Mouse (Mus musculus): ENCODE measurements around the gene Glycam1. TPM values are rescaled to one million over a fixed set of nuclear protein-coding genes. Genes with fewer than 3 reads are reported as not detected.

The Glycam1 gene
- polyA plus RNA-seq, 1 experiment: 118 TPM

GRCm38 (mm10) chr15:103549475-103549874, 15.4 kb downstream of the Glycam1 start:
- whole genome bisulfite sequencing: 94% methylated on average over 1 of the region's 1 CpGs
- no peaks in the 10 kb centered on the region for H3K36me3 ChIP-seq (ENCODE audit: control insufficient read depth, insufficient read depth, low read length)
- no peak overlapping the region for H3K4me3 ChIP-seq (ENCODE audit: insufficient read depth, low read depth, low read length)
- H3K4me1 ChIP-seq (ENCODE audit: control insufficient read depth, insufficient read depth, low read length): peaks cover 2% of the 10 kb centered on the region; the same call in 1 of the 2 replicates
- peak overlapping the region; percentile 38; the same call in 1 of the 2 replicates for H3K27ac ChIP-seq (ENCODE audit: insufficient read depth, low read depth, low read length)
- no peak for TF ChIP-seq POLR2A (IDR thresholded peaks at IDR 0.05; ENCODE audit: low read depth, low read length)
- no peak for TF ChIP-seq CTCF (conservative IDR thresholded peaks at IDR 0.05; ENCODE audit: insufficient read depth, insufficient read length, low read depth, low read length)
- H3K27me3 ChIP-seq (replicated peaks; ENCODE audit: control insufficient read depth, insufficient read depth, low read length): no peaks in the 10 kb centered on the region; the same call in 1 of the 2 replicates
- no peak for DNase-seq

- no peaks in the 10 kb centered on the region; the same call in 1 of the 2 replicates for H3K27me3 ChIP-seq (replicated peaks; ENCODE audit: control insufficient read depth, insufficient read depth, low read length)
- WGBS: 90% methylated on average over 3 of the region's 3 CpGs
- peaks cover 2% of the 10 kb centered on the region; the same call in 1 of the 2 replicates for H3K4me1 ChIP-seq (ENCODE audit: control insufficient read depth, insufficient read depth, low read length)
- H3K36me3 ChIP-seq (ENCODE audit: control insufficient read depth, insufficient read depth, low read length): no peaks in the 10 kb centered on the region
- TF ChIP-seq POLR2A (IDR thresholded peaks at IDR 0.05; ENCODE audit: low read depth, low read length) (no peak), CTCF (conservative IDR thresholded peaks at IDR 0.05; ENCODE audit: insufficient read depth, insufficient read length, low read depth, low read length) (no peak)
- no peak overlapping the region for H3K4me3 ChIP-seq (ENCODE audit: insufficient read depth, low read depth, low read length)
- DNase-seq: no peak
- H3K27ac ChIP-seq (ENCODE audit: insufficient read depth, low read depth, low read length): no peak overlapping the region
These were observed 16.9 kb downstream of the Glycam1 start for GRCm38 (mm10) chr15:103547983-103548382.

- TF ChIP-seq CTCF (conservative IDR thresholded peaks at IDR 0.05; ENCODE audit: insufficient read depth, insufficient read length, low read depth, low read length) (no peak), POLR2A (IDR thresholded peaks at IDR 0.05; ENCODE audit: low read depth, low read length) (no peak)
- H3K27me3 ChIP-seq (replicated peaks; ENCODE audit: control insufficient read depth, insufficient read depth, low read length): no peaks in the 10 kb centered on the region
- H3K4me1 ChIP-seq (ENCODE audit: control insufficient read depth, insufficient read depth, low read length): 0 out of 2 replicates have a peak, but pooled peaks cover 3% of the 10 kb centered on the region
- H3K4me3 ChIP-seq (ENCODE audit: insufficient read depth, low read depth, low read length): no peak overlapping the region
- no peaks in the 10 kb centered on the region for H3K36me3 ChIP-seq (ENCODE audit: control insufficient read depth, insufficient read depth, low read length)
- peak overlapping the region; percentile 85 for H3K27ac ChIP-seq (ENCODE audit: insufficient read depth, low read depth, low read length)
- DNase-seq: peak; percentile 82
These were observed 22.4 kb downstream of the Glycam1 start for GRCm38 (mm10) chr15:103542526-103542925.

GRCm38 (mm10) chr15:103540646-103541045, 24.2 kb downstream of the Glycam1 start:
- 0 out of 2 replicates have a peak, but pooled peaks cover 3% of the 10 kb centered on the region for H3K4me1 ChIP-seq (ENCODE audit: control insufficient read depth, insufficient read depth, low read length)
- peak overlapping the region; percentile 85 for H3K27ac ChIP-seq (ENCODE audit: insufficient read depth, low read depth, low read length)
- H3K36me3 ChIP-seq (ENCODE audit: control insufficient read depth, insufficient read depth, low read length): no peaks in the 10 kb centered on the region
- H3K4me3 ChIP-seq (ENCODE audit: insufficient read depth, low read depth, low read length): no peak overlapping the region
- no peaks in the 10 kb centered on the region for H3K27me3 ChIP-seq (replicated peaks; ENCODE audit: control insufficient read depth, insufficient read depth, low read length)
- TF ChIP-seq POLR2A (IDR thresholded peaks at IDR 0.05; ENCODE audit: low read depth, low read length) (no peak), CTCF (conservative IDR thresholded peaks at IDR 0.05; ENCODE audit: insufficient read depth, insufficient read length, low read depth, low read length) (no peak)
- no peak for DNase-seq
- WGBS: 42% methylated on average over 1 of the region's 1 CpGs

- Histone ChIP-seq H3K4me1 (ENCODE audit: control insufficient read depth, insufficient read depth, low read length) (0 out of 2 replicates have a peak, but pooled peaks cover 3% of the 10 kb centered on the region), H3K27ac (ENCODE audit: insufficient read depth, low read depth, low read length) (peak overlapping the region; percentile 85), H3K36me3 (ENCODE audit: control insufficient read depth, insufficient read depth, low read length) (no peaks in the 10 kb centered on the region), H3K4me3 (ENCODE audit: insufficient read depth, low read depth, low read length) (peak overlapping the region; percentile 45), H3K27me3 (replicated peaks; ENCODE audit: control insufficient read depth, insufficient read depth, low read length) (no peaks in the 10 kb centered on the region)
- no peak for TF ChIP-seq CTCF (conservative IDR thresholded peaks at IDR 0.05; ENCODE audit: insufficient read depth, insufficient read length, low read depth, low read length)
- TF ChIP-seq POLR2A (IDR thresholded peaks at IDR 0.05; ENCODE audit: low read depth, low read length): no peak
- DNase-seq: no peak
- 61% methylated on average over 2 of the region's 2 CpGs for WGBS
These were observed 25.6 kb downstream of the Glycam1 start for GRCm38 (mm10) chr15:103539259-103539658.

- H3K4me3 ChIP-seq (ENCODE audit: insufficient read depth, low read depth, low read length): peak within 1 kb of the TSS; percentile 69
- DNase-seq: peak; percentile 61
- no peaks in the 10 kb centered on the region for H3K36me3 ChIP-seq (ENCODE audit: control insufficient read depth, insufficient read depth, low read length)
- TF ChIP-seq CTCF (conservative IDR thresholded peaks at IDR 0.05; ENCODE audit: insufficient read depth, insufficient read length, low read depth, low read length) (no peak), POLR2A (IDR thresholded peaks at IDR 0.05; ENCODE audit: low read depth, low read length) (no peak)
- peak within 1 kb of the TSS; percentile 92 for H3K27ac ChIP-seq (ENCODE audit: insufficient read depth, low read depth, low read length)
- WGBS: 2% methylated on average over 36 of the region's 36 CpGs
- no peaks in the 10 kb centered on the region for H3K27me3 ChIP-seq (replicated peaks; ENCODE audit: control insufficient read depth, insufficient read depth, low read length)
- 0 out of 2 replicates have a peak, but pooled peaks cover 3% of the 10 kb centered on the region for H3K4me1 ChIP-seq (ENCODE audit: control insufficient read depth, insufficient read depth, low read length)
These were observed 27.1 kb downstream of the Glycam1 start, which contains the start of gene Ppp1r1a for GRCm38 (mm10) chr15:103537822-103538213. Gene Ppp1r1a (minus strand): TSS chr15:103538003.

GRCm38 (mm10) chr15:103537011-103537821, 27.7 kb downstream of the Glycam1 start:
- no peaks in the 10 kb centered on the region for H3K36me3 ChIP-seq (ENCODE audit: control insufficient read depth, insufficient read depth, low read length)
- H3K4me3 ChIP-seq (ENCODE audit: insufficient read depth, low read depth, low read length): peak overlapping the region; percentile 69
- WGBS: 5% methylated on average over 37 of the region's 37 CpGs
- H3K27me3 ChIP-seq (replicated peaks; ENCODE audit: control insufficient read depth, insufficient read depth, low read length): no peaks in the 10 kb centered on the region
- 0 out of 2 replicates have a peak, but pooled peaks cover 3% of the 10 kb centered on the region for H3K4me1 ChIP-seq (ENCODE audit: control insufficient read depth, insufficient read depth, low read length)
- H3K27ac ChIP-seq (ENCODE audit: insufficient read depth, low read depth, low read length): peak overlapping the region; percentile 92
- TF ChIP-seq CTCF (conservative IDR thresholded peaks at IDR 0.05; ENCODE audit: insufficient read depth, insufficient read length, low read depth, low read length) (no peak), POLR2A (IDR thresholded peaks at IDR 0.05; ENCODE audit: low read depth, low read length) (no peak)
- DNase-seq: no peak
